Mouse (Mus musculus) hindbrain, embryonic 11.5 days (tissue): ENCODE data around the gene Car14. TPM values are rescaled to one million over a fixed set of nuclear protein-coding genes. Genes with fewer than 3 reads are reported as not detected.
"Not testable (repeated sequence)": the region's sequence is repeated elsewhere in the genome, so short reads cannot be mapped to it uniquely, and the experiment has no call there.

Source experiments
- ATAC-seq: fragments of 200-750 bp; cut with Nextera tagmentation; 2 replicates; pipeline ENCODE4 v1.8.0; 2017; ENCODE audit warnings: mild to moderate bottlenecking, moderate TSS enrichment, moderate library complexity; ENCODE audit not compliant: low FRiP score
- DNase-seq: peaks from one replicate; pipeline ENCODE4 v3.0.0-alpha.2; 2015; ENCODE audit warnings: low spot score
- H3K27ac ChIP-seq: fragments of 300-500 bp; sonication (generic); 2 replicates; pipeline ENCODE4 v1.5.1; 2014; ENCODE audit warnings: mild to moderate bottlenecking, low read depth, low read length
- H3K27me3 ChIP-seq: fragments of 300-500 bp; sonication (generic); 2 replicates; pipeline ENCODE4 v1.6.1; 2014; ENCODE audit warnings: mild to moderate bottlenecking, low read length, moderate library complexity, mixed read lengths; ENCODE audit not compliant: control insufficient read depth, insufficient read depth
- H3K36me3 ChIP-seq: fragments of 300-500 bp; sonication (generic); 2 replicates; pipeline ENCODE4 v1.6.1; 2014; ENCODE audit warnings: mild to moderate bottlenecking, low read length, moderate library complexity, mixed read lengths; ENCODE audit not compliant: control insufficient read depth, insufficient read depth
- H3K4me1 ChIP-seq: fragments of 300-500 bp; sonication (generic); replicated peaks from 2 replicates; pipeline ENCODE4 v1.6.1; 2014; ENCODE audit warnings: low read length, mixed read lengths; ENCODE audit not compliant: control insufficient read depth, insufficient read depth
- H3K4me2 ChIP-seq: fragments of 300-500 bp; sonication (generic); replicated peaks from 2 replicates; pipeline ENCODE4 v1.6.1; 2014; ENCODE audit warnings: mild to moderate bottlenecking, low read depth, low read length
- H3K4me3 ChIP-seq: fragments of 300-500 bp; sonication (generic); 2 replicates; pipeline ENCODE4 v1.5.1; 2014; ENCODE audit warnings: low read depth, low read length
- H3K9ac ChIP-seq: fragments of 300-500 bp; sonication (generic); 2 replicates; pipeline ENCODE4 v1.6.1; 2014; ENCODE audit warnings: low read depth, low read length
- H3K9me3 ChIP-seq: fragments of 300-500 bp; sonication (generic); 2 replicates; pipeline ENCODE4 v1.6.1; 2016; ENCODE audit warnings: low read length; ENCODE audit not compliant: control insufficient read depth
- WGBS: fragments of 180-500 bp; shearing (Covaris S2); extraction: QIAGEN DNeasy Blood & Tissue Kit; methylation state at CpG from one replicate; pipeline ENCODE4 v1.1.7; 2014; 5-methylcytosine and 5-hydroxymethylcytosine counted together
- polyA plus RNA-seq: library from polyadenylated mRNA; unstranded; fragments of >200 nt; fragmentation: Nextera tagmentation; extraction: Ambion mirVana; gene quantifications from 2 replicates; pipeline ENCODE4 v1.2.1, GENCODE M21; 2014

The Car14 gene
- polyA plus RNA-seq, 1 experiment from 2014 or later: 27.8 TPM

GRCm38 (mm10) chr3:95860323-95860722 is 44.2 kb downstream of the Car14 start:
- ATAC-seq (no peak), DNase-seq (no peak)
- 88% methylated on average over 3 of the region's 3 CpGs for WGBS
- H3K36me3 ChIP-seq: no peaks in the 10 kb centered on the region
- no peaks in the 10 kb centered on the region for H3K27me3 ChIP-seq
- H3K4me1 ChIP-seq: no peaks in the 10 kb centered on the region
- no peak overlapping the region for H3K27ac ChIP-seq
- H3K9me3 ChIP-seq: no peaks in the 10 kb centered on the region
- no peak overlapping the region for H3K4me3 ChIP-seq
- H3K4me2 ChIP-seq: no peak overlapping the region
- H3K9ac ChIP-seq: no peak overlapping the region

- WGBS: 81% methylated on average over 3 of the region's 3 CpGs
- not testable (repeated sequence) for H3K4me1 ChIP-seq, H3K27ac ChIP-seq, DNase-seq, H3K9me3 ChIP-seq, ATAC-seq, H3K4me3 ChIP-seq, H3K4me2 ChIP-seq, H3K9ac ChIP-seq, H3K27me3 ChIP-seq, H3K36me3 ChIP-seq
These were observed 46.2 kb downstream of the Car14 start for GRCm38 (mm10) chr3:95858278-95858677.

GRCm38 (mm10) chr3:95857050-95857449 is 47.4 kb downstream of the Car14 start:
- H3K4me3 ChIP-seq, H3K4me2 ChIP-seq, H3K27ac ChIP-seq, H3K9me3 ChIP-seq, H3K4me1 ChIP-seq, ATAC-seq, H3K36me3 ChIP-seq, H3K9ac ChIP-seq, DNase-seq, H3K27me3 ChIP-seq: not testable (repeated sequence)
- 85% methylated on average over 1 of the region's 1 CpGs for WGBS

- H3K9me3 ChIP-seq: no peaks in the 10 kb centered on the region
- DNase-seq: no peak
- peak; percentile 28; the same call in 1 of the 2 replicates for ATAC-seq
- H3K4me1 ChIP-seq: no peaks in the 10 kb centered on the region
- H3K9ac ChIP-seq: peak overlapping the region; percentile 80
- no peaks in the 10 kb centered on the region for H3K27me3 ChIP-seq
- H3K36me3 ChIP-seq: peaks cover 5% of the 10 kb centered on the region; the same call in 1 of the 2 replicates
- peak overlapping the region; percentile 86 for H3K4me2 ChIP-seq
- 0 out of 2 replicates have a peak overlapping the region, but pooled peaks have one; percentile 12 for H3K27ac ChIP-seq
- peak overlapping the region; percentile 88 for H3K4me3 ChIP-seq
- whole genome bisulfite sequencing: 28% methylated on average over 7 of the region's 7 CpGs
These were observed 48.4 kb downstream of the Car14 start for GRCm38 (mm10) chr3:95856115-95856514.

GRCm38 (mm10) chr3:95855502-95856089 is 48.9 kb downstream of the Car14 start, which contains the start of gene Prpf3:
Gene Prpf3, minus strand, starts transcription at chr3:95855885.
- peak within 1 kb of the TSS; percentile 12; the same call in 1 of the 2 replicates for H3K27ac ChIP-seq
- DNase-seq (peak; percentile 95), ATAC-seq (peak; percentile 97)
- no peaks in the 10 kb centered on the region for H3K9me3 ChIP-seq
- H3K9ac ChIP-seq: peak within 1 kb of the TSS; percentile 80
- no peaks in the 10 kb centered on the region for H3K27me3 ChIP-seq
- WGBS: under 1% methylated on average over 56 of the region's 56 CpGs
- peaks cover 5% of the 10 kb centered on the region; the same call in 1 of the 2 replicates for H3K36me3 ChIP-seq
- no peaks in the 10 kb centered on the region for H3K4me1 ChIP-seq
- peak within 1 kb of the TSS; percentile 86 for H3K4me2 ChIP-seq
- peak within 1 kb of the TSS; percentile 88 for H3K4me3 ChIP-seq

GRCm38 (mm10) chr3:95851317-95851716 is 53.2 kb downstream of the Car14 start:
- peaks cover 25% of the 10 kb centered on the region for H3K36me3 ChIP-seq

GRCm38 (mm10) chr3:95850611-95851010 is 53.9 kb downstream of the Car14 start:
- Histone ChIP-seq H3K27me3 (no peaks in the 10 kb centered on the region), H3K27ac (no peak overlapping the region), H3K4me2 (no peak overlapping the region), H3K9ac (no peak overlapping the region), H3K9me3 (no peaks in the 10 kb centered on the region), H3K4me1 (no peaks in the 10 kb centered on the region), H3K4me3 (no peak overlapping the region), H3K36me3 (peaks cover 28% of the 10 kb centered on the region)
- WGBS: 89% methylated on average over 4 of the region's 4 CpGs
- DNase-seq (no peak), ATAC-seq (no peak)

More at GRCm38 (mm10) chr3:95851317-95851716, 53.2 kb downstream of the Car14 start:
- WGBS: 94% methylated on average over 8 of the region's 8 CpGs
- Histone ChIP-seq H3K27me3 (no peaks in the 10 kb centered on the region), H3K9ac (no peak overlapping the region), H3K4me1 (no peaks in the 10 kb centered on the region), H3K9me3 (no peaks in the 10 kb centered on the region), H3K4me2 (no peak overlapping the region), H3K27ac (no peak overlapping the region), H3K4me3 (no peak overlapping the region)
- no peak for DNase-seq
- no peak for ATAC-seq

Other genes with a start within 250 kb of the Car14 start
- gene Mcl1, start 245.9 kb downstream of the Car14 start, polyA plus RNA-seq: 76.1 and 87.4 TPM in 2 replicates
- 0.14 and 0.80 TPM in 2 replicates for gene Adamtsl4, start 216.8 kb downstream of the Car14 start, polyA plus RNA-seq
- gene Ecm1, start 165.1 kb downstream of the Car14 start, polyA plus RNA-seq: 13.3 and 14.3 TPM in 2 replicates
- gene Tars2, start 144.5 kb downstream of the Car14 start, polyA plus RNA-seq: 42.6 and 49.7 TPM in 2 replicates
- 26.0 and 27.4 TPM in 2 replicates for gene Rprd2, start 85.8 kb downstream of the Car14 start, polyA plus RNA-seq
- 60.8 and 69.9 TPM in 2 replicates for gene Prpf3, start 48.8 kb downstream of the Car14 start, polyA plus RNA-seq
- gene Mrps21, start 33.2 kb downstream of the Car14 start, polyA plus RNA-seq: 329 and 340 TPM in 2 replicates
- gene Ciart, start 22.4 kb downstream of the Car14 start, polyA plus RNA-seq: 4.7 and 6.5 TPM in 2 replicates
- gene BC028528, start 12.7 kb downstream of the Car14 start, polyA plus RNA-seq: 11.0 and 11.2 TPM in 2 replicates
- gene Aph1a, start 10.7 kb downstream of the Car14 start, polyA plus RNA-seq: 28.5 and 34.0 TPM in 2 replicates
- gene Anp32e, start 24.6 kb upstream of the Car14 start, polyA plus RNA-seq: 114 and 133 TPM in 2 replicates
- 70.0 and 73.7 TPM in 2 replicates for gene Plekho1, start 91.3 kb upstream of the Car14 start, polyA plus RNA-seq
- 27.4 and 27.9 TPM in 2 replicates for gene Vps45, start 153.8 kb upstream of the Car14 start, polyA plus RNA-seq
- 10.0 and 10.8 TPM in 2 replicates for gene Otud7b, start 199.8 kb upstream of the Car14 start, polyA plus RNA-seq